Mouse (Mus musculus): ENCODE measurements around the gene Itpka. TPM values are rescaled to one million over a fixed set of nuclear protein-coding genes. Genes with fewer than 3 reads are reported as not detected.

Itpka gene
- 2.1 and 2.4 TPM in 2 replicates for polyA plus RNA-seq (2014; fragmentation: Nextera tagmentation; extraction: Ambion mirVana)

GRCm38 (mm10) chr2:119741581-119742411, at the start of gene Itpka:
TSS of gene Itpka (plus strand) at chr2:119742337.
- no peaks in the 10 kb centered on the region for H3K36me3 ChIP-seq (ENCODE audit: control insufficient read depth, insufficient read depth, low read length)
- H3K4me2 ChIP-seq (ENCODE audit: low read length): peak within 1 kb of the TSS; percentile 100
- peak within 1 kb of the TSS; percentile 83 for H3K9ac ChIP-seq (ENCODE audit: low read length)
- WGBS: under 1% methylated on average over 53 of the region's 53 CpGs
- peaks cover 16% of the 10 kb centered on the region for H3K27me3 ChIP-seq (ENCODE audit: control insufficient read depth, insufficient read depth, low read length)
- H3K9me3 ChIP-seq (ENCODE audit: control insufficient read depth, low read length): no peaks in the 10 kb centered on the region
- H3K27ac ChIP-seq (replicated peaks in 1 of 2; ENCODE audit: control insufficient read depth in 1 of 2, insufficient read depth in 1 of 2, low read depth in 2 of 2, low read length in 2 of 2): peak within 1 kb of the TSS; percentile 93 to 94
- peak; percentile 76 for ATAC-seq (ENCODE audit: insufficient number of reproducible peaks, insufficient read depth, low FRiP score, low read depth)
- H3K4me1 ChIP-seq (ENCODE audit: control insufficient read depth in 2 of 2, insufficient read depth in 2 of 2, low read length in 2 of 2): peaks cover 27 to 37% of the 10 kb centered on the region in 2 experiments; a peak in 3 of 4 replicates
- peak within 1 kb of the TSS; percentile 62 to 64 for H3K4me3 ChIP-seq (ENCODE audit: control insufficient read depth in 1 of 2, insufficient read depth in 1 of 2, low read depth in 1 of 2, low read length in 2 of 2)

DNA sequence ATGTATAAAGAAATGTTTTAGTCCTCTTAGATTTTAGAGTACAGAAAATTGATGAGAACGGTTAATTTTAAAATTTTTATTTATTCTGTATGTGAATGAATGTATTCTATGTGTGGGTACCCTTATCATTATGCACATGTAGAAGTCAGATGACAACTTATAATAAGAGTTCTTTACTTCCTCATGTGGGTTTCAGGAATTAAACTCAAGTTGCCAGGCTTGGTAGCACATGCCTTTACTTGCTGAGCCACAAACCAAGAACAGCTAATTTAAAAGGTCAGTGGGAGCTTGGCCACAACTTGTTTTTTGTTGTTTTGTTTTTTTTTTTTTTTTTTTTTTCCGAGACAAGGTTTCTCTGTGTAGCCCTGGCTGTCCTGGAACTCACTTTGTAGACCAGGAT, 47.3 kb upstream of the Itpka start:
- Histone ChIP-seq H3K4me1 (ENCODE audit: control insufficient read depth in 2 of 2, insufficient read depth in 2 of 2, low read length in 2 of 2) (peaks cover 0 to 13% of the 10 kb centered on the region in 2 experiments; a peak in 1 of 4 replicates), H3K36me3 (ENCODE audit: control insufficient read depth, insufficient read depth, low read length) (peaks cover 29% of the 10 kb centered on the region), H3K27me3 (ENCODE audit: control insufficient read depth, insufficient read depth, low read length) (no peaks in the 10 kb centered on the region), H3K27ac (replicated peaks in 1 of 2; ENCODE audit: control insufficient read depth in 1 of 2, insufficient read depth in 1 of 2, low read depth in 2 of 2, low read length in 2 of 2) (no peak overlapping the region), H3K9me3 (ENCODE audit: control insufficient read depth, low read length) (no peaks in the 10 kb centered on the region), H3K4me3 (ENCODE audit: control insufficient read depth in 1 of 2, insufficient read depth in 1 of 2, low read depth in 1 of 2, low read length in 2 of 2) (no peak overlapping the region), H3K9ac (ENCODE audit: low read length) (no peak overlapping the region), H3K4me2 (ENCODE audit: low read length) (no peak overlapping the region)
- no peak for ATAC-seq (ENCODE audit: insufficient number of reproducible peaks, insufficient read depth, low FRiP score, low read depth)
- 95% methylated on average over 2 of the region's 2 CpGs for WGBS

GRCm38 (mm10) chr2:119696111-119696510, 46.0 kb upstream of the Itpka start:
- H3K9me3 ChIP-seq (ENCODE audit: control insufficient read depth, low read length): no peaks in the 10 kb centered on the region
- H3K9ac ChIP-seq (ENCODE audit: low read length): no peak overlapping the region
- peaks cover 32% of the 10 kb centered on the region for H3K36me3 ChIP-seq (ENCODE audit: control insufficient read depth, insufficient read depth, low read length)
- no peak overlapping the region for H3K27ac ChIP-seq (replicated peaks in 1 of 2; ENCODE audit: control insufficient read depth in 1 of 2, insufficient read depth in 1 of 2, low read depth in 2 of 2, low read length in 2 of 2)
- 0 out of 4 replicates have a peak, but pooled peaks cover 0 to under 1% of the 10 kb centered on the region in 2 experiments for H3K4me1 ChIP-seq (ENCODE audit: control insufficient read depth in 2 of 2, insufficient read depth in 2 of 2, low read length in 2 of 2)
- no peaks in the 10 kb centered on the region for H3K27me3 ChIP-seq (ENCODE audit: control insufficient read depth, insufficient read depth, low read length)
- no peak for ATAC-seq (ENCODE audit: insufficient number of reproducible peaks, insufficient read depth, low FRiP score, low read depth)
- H3K4me2 ChIP-seq (ENCODE audit: low read length): no peak overlapping the region
- H3K4me3 ChIP-seq (ENCODE audit: control insufficient read depth in 1 of 2, insufficient read depth in 1 of 2, low read depth in 1 of 2, low read length in 2 of 2): no peak overlapping the region
- 71% methylated on average over 1 of the region's 1 CpGs for WGBS

- no peak overlapping the region for H3K4me2 ChIP-seq (ENCODE audit: low read length)
- H3K9me3 ChIP-seq (ENCODE audit: control insufficient read depth, low read length): no peaks in the 10 kb centered on the region
- WGBS: 86% methylated on average over 2 of the region's 2 CpGs
Measured at GRCm38 (mm10) chr2:119698472-119698871, 43.7 kb upstream of the Itpka start.

DNA sequence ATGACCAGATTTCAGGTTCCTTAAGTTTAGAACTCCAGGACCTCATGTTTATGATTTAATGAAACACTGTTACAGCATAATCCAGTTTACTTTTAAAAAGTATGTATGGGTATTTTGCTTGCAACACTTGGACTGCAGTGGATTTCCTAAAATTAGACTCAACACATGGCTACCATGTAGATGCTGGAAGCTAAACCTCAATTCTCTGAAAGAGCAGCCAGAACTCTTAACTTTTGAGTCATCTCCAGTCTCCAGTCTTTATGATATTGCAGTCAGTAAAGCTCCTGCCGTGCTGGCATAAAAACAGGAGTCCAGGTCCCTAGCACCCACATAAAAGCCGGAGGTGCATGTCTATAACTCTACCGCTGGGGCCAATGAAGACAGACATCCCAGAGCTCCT, 42.2 kb upstream of the Itpka start:
- no peak overlapping the region for H3K9ac ChIP-seq (ENCODE audit: low read length)
- no peak overlapping the region for H3K4me3 ChIP-seq (ENCODE audit: control insufficient read depth in 1 of 2, insufficient read depth in 1 of 2, low read depth in 1 of 2, low read length in 2 of 2)
- H3K27me3 ChIP-seq (ENCODE audit: control insufficient read depth, insufficient read depth, low read length): no peaks in the 10 kb centered on the region
- no peaks in the 10 kb centered on the region for H3K4me1 ChIP-seq (ENCODE audit: control insufficient read depth in 2 of 2, insufficient read depth in 2 of 2, low read length in 2 of 2)
- no peak overlapping the region for H3K4me2 ChIP-seq (ENCODE audit: low read length)
- no peak overlapping the region for H3K27ac ChIP-seq (replicated peaks in 1 of 2; ENCODE audit: control insufficient read depth in 1 of 2, insufficient read depth in 1 of 2, low read depth in 2 of 2, low read length in 2 of 2)
- H3K9me3 ChIP-seq (ENCODE audit: control insufficient read depth, low read length): no peaks in the 10 kb centered on the region
- 93% methylated on average over 3 of the region's 3 CpGs for WGBS
- ATAC-seq (ENCODE audit: insufficient number of reproducible peaks, insufficient read depth, low FRiP score, low read depth): no peak
- H3K36me3 ChIP-seq (ENCODE audit: control insufficient read depth, insufficient read depth, low read length): peaks cover 35% of the 10 kb centered on the region

More at GRCm38 (mm10) chr2:119698472-119698871, 43.7 kb upstream of the Itpka start:
- no peak overlapping the region for H3K9ac ChIP-seq (ENCODE audit: low read length)
- no peak for ATAC-seq (ENCODE audit: insufficient number of reproducible peaks, insufficient read depth, low FRiP score, low read depth)
- no peaks in the 10 kb centered on the region for H3K4me1 ChIP-seq (ENCODE audit: control insufficient read depth in 2 of 2, insufficient read depth in 2 of 2, low read length in 2 of 2)
- H3K4me3 ChIP-seq (ENCODE audit: control insufficient read depth in 1 of 2, insufficient read depth in 1 of 2, low read depth in 1 of 2, low read length in 2 of 2): no peak overlapping the region
- H3K36me3 ChIP-seq (ENCODE audit: control insufficient read depth, insufficient read depth, low read length): peaks cover 34% of the 10 kb centered on the region
- no peak overlapping the region for H3K27ac ChIP-seq (replicated peaks in 1 of 2; ENCODE audit: control insufficient read depth in 1 of 2, insufficient read depth in 1 of 2, low read depth in 2 of 2, low read length in 2 of 2)
- no peaks in the 10 kb centered on the region for H3K27me3 ChIP-seq (ENCODE audit: control insufficient read depth, insufficient read depth, low read length)

DNA sequence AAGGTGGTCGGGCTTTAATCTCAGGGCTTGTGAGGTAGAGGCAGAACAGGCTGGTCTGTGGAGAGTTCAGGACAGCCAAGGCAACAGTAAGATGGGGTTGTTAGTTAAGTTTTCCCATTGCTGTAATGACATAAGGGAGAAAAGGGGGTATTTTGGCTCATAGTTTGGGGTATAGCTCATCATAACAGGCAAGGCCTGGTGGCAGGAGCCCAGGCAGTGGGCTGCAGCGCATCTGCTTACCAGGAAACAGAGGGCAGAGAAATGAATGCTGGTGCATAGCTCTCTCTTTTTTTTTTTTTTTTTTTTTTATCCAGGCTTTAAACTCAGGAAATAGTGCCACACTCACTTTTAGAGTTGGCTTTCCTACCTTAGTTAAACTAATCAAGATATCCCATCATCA, 39.0 kb upstream of the Itpka start:
- WGBS: 93% methylated on average over 2 of the region's 2 CpGs
- H3K9ac ChIP-seq (ENCODE audit: low read length): no peak overlapping the region
- H3K4me3 ChIP-seq (ENCODE audit: control insufficient read depth in 1 of 2, insufficient read depth in 1 of 2, low read depth in 1 of 2, low read length in 2 of 2): no peak overlapping the region
- H3K27ac ChIP-seq (replicated peaks in 1 of 2; ENCODE audit: control insufficient read depth in 1 of 2, insufficient read depth in 1 of 2, low read depth in 2 of 2, low read length in 2 of 2): no peak overlapping the region
- H3K36me3 ChIP-seq (ENCODE audit: control insufficient read depth, insufficient read depth, low read length): peaks cover 45% of the 10 kb centered on the region
- no peaks in the 10 kb centered on the region for H3K4me1 ChIP-seq (ENCODE audit: control insufficient read depth in 2 of 2, insufficient read depth in 2 of 2, low read length in 2 of 2)
- no peaks in the 10 kb centered on the region for H3K9me3 ChIP-seq (ENCODE audit: control insufficient read depth, low read length)
- no peak overlapping the region for H3K4me2 ChIP-seq (ENCODE audit: low read length)
- no peaks in the 10 kb centered on the region for H3K27me3 ChIP-seq (ENCODE audit: control insufficient read depth, insufficient read depth, low read length)
- no peak for ATAC-seq (ENCODE audit: insufficient number of reproducible peaks, insufficient read depth, low FRiP score, low read depth)

GRCm38 (mm10) chr2:119707676-119708075, 34.5 kb upstream of the Itpka start:
- Histone ChIP-seq H3K36me3 (ENCODE audit: control insufficient read depth, insufficient read depth, low read length) (peaks cover 59% of the 10 kb centered on the region), H3K4me2 (ENCODE audit: low read length) (no peak overlapping the region), H3K27me3 (ENCODE audit: control insufficient read depth, insufficient read depth, low read length) (no peaks in the 10 kb centered on the region), H3K9me3 (ENCODE audit: control insufficient read depth, low read length) (no peaks in the 10 kb centered on the region), H3K4me3 (ENCODE audit: control insufficient read depth in 1 of 2, insufficient read depth in 1 of 2, low read depth in 1 of 2, low read length in 2 of 2) (no peak overlapping the region), H3K4me1 (ENCODE audit: control insufficient read depth in 2 of 2, insufficient read depth in 2 of 2, low read length in 2 of 2) (no peaks in the 10 kb centered on the region), H3K9ac (ENCODE audit: low read length) (no peak overlapping the region), H3K27ac (replicated peaks in 1 of 2; ENCODE audit: control insufficient read depth in 1 of 2, insufficient read depth in 1 of 2, low read depth in 2 of 2, low read length in 2 of 2) (no peak overlapping the region)
- 87% methylated on average over 3 of the region's 3 CpGs for WGBS
- ATAC-seq (ENCODE audit: insufficient number of reproducible peaks, insufficient read depth, low FRiP score, low read depth): no peak
